Mouse (Mus musculus) liver, embryonic 13.5 days (tissue): ENCODE measurements around the gene Retnlb. TPM values are rescaled to one million over a fixed set of nuclear protein-coding genes. Genes with fewer than 3 reads are reported as not detected.

Experiments
- polyA plus RNA-seq: library from polyadenylated mRNA; unstranded; fragments of >200 nt; fragmentation: Nextera tagmentation; extraction: Ambion mirVana; gene quantifications from 2 replicates; pipeline ENCODE4 v1.2.1, GENCODE M21; 2015

The Retnlb gene
- polyA plus RNA-seq, 1 experiment from 2014 or later: not detected

Other genes with a start within 250 kb of the Retnlb start
- not detected in 2 replicates for gene Trat1, start 44.8 kb upstream of the Retnlb start, polyA plus RNA-seq
- gene Retnla, start 25.7 kb downstream of the Retnlb start, polyA plus RNA-seq: not detected in 2 replicates
- 3.4 and 3.9 TPM in 2 replicates for gene Retnlg, start 55.8 kb downstream of the Retnlb start, polyA plus RNA-seq
- 7.0 and 9.8 TPM in 2 replicates for gene Dzip3, start 177.3 kb downstream of the Retnlb start, polyA plus RNA-seq
- 19.2 and 27.1 TPM in 2 replicates for gene Cip2a, start 177.3 kb downstream of the Retnlb start, polyA plus RNA-seq
- gene Myh15, start 240.6 kb downstream of the Retnlb start, polyA plus RNA-seq: not detected in 2 replicates